In the genomic region with DNA sequence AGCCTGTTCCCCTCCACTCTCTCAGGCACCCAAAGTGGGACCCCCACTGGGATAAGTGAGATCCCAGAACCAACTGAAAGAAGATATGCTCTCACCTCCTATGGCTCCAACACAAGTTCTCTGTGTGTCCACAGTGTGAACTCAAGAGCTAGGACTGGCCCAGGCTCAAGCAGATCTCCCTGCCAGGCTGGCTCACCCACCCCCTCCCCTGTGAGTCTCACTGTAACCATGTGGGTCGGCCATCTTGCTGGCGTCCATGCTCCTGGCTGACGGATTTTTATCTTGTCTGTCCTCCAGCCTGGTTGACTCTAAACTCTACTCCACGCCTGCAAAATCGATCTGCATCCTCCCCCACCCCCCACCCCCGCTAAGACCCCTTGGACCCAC, we compare ENCODE assay signal across 9 mouse cellular contexts. TPM values are rescaled to one million over a fixed set of nuclear protein-coding genes. Genes with fewer than 3 reads are reported as not detected.
DNase-seq lines count a peak whose midpoint lies in the region; ATAC-seq and TF ChIP-seq lines count a peak whose summit lies in the region.
"Had no signal": no experiment of that assay in that cellular context is flagged by ENCODE, and none has a peak within 500 bp of the region (broad histone marks: within the 10 kb centered on the region; RNA-seq: fewer than 3 reads in every experiment).

No protein-coding gene starts in this region.

- in situ Hi-C loops in ES-E14 (cut with MboI; ENCODE audit: low sequenced_read_pairs in 2 of 2, unreplicated experiment in 2 of 2) = loop anchor here in 1 of 2 experiments (10.0 kb wide), 1 partner anchor 93 kb away; no protein-coding TSS in a partner anchor

- H3K9me3 ChIP-seq in hindbrain, embryonic 10.5 days = no peaks in the 10 kb centered on the region
- no peaks in the 10 kb centered on the region for H3K9me3 ChIP-seq in hindbrain, embryonic 11.5 days (ENCODE audit: control insufficient read depth, low read length)
- no peaks in the 10 kb centered on the region for H3K9me3 ChIP-seq in ES-E14 (ENCODE audit: control insufficient read depth, insufficient read depth, low read depth, low read length)
- H3K9me3 ChIP-seq in liver, embryonic 12.5 days (replicated peaks) = no peaks in the 10 kb centered on the region
- H3K9me3 ChIP-seq: stomach, embryonic 15.5 days had no signal

- no peak overlapping the region for H3K4me2 ChIP-seq in hindbrain, embryonic 11.5 days (replicated peaks; ENCODE audit: low read depth, low read length)
- peak overlapping the region; percentile 53 for H3K4me2 ChIP-seq in liver, embryonic 12.5 days

- no peaks in the 10 kb centered on the region for H3K36me3 ChIP-seq in hindbrain, embryonic 10.5 days
- H3K36me3 ChIP-seq in hindbrain, embryonic 11.5 days (ENCODE audit: control insufficient read depth, insufficient read depth, low read length) = no peaks in the 10 kb centered on the region
- no peaks in the 10 kb centered on the region for H3K36me3 ChIP-seq in ES-E14 (ENCODE audit: control insufficient read depth, insufficient read depth, low read length, poor library complexity, severe bottlenecking)
- H3K36me3 ChIP-seq in liver, embryonic 12.5 days = no peaks in the 10 kb centered on the region
- no peaks in the 10 kb centered on the region for H3K36me3 ChIP-seq in thymus, adult 2 months (ENCODE audit: control insufficient read depth, insufficient read depth, low read length)
- H3K36me3 ChIP-seq: stomach, embryonic 15.5 days had no signal

- H3K4me3 ChIP-seq in hindbrain, embryonic 10.5 days = no peak overlapping the region
- no peak overlapping the region for H3K4me3 ChIP-seq in hindbrain, embryonic 11.5 days (ENCODE audit: low read depth, low read length)
- peak overlapping the region; percentile 22 to 53; a peak in 2 of 4 replicates for H3K4me3 ChIP-seq in ES-E14 (ENCODE audit: insufficient read depth in 1 of 2, low read depth in 1 of 2, low read length in 2 of 2, poor library complexity in 1 of 2, severe bottlenecking in 1 of 2)
- no peak overlapping the region for H3K4me3 ChIP-seq in liver, embryonic 12.5 days
- H3K4me3 ChIP-seq in thymus, adult 2 months (ENCODE audit: control insufficient read depth, insufficient read depth, low read length) = no peak overlapping the region
- H3K4me3 ChIP-seq: stomach, embryonic 15.5 days had no signal

- H3K27ac ChIP-seq in hindbrain, embryonic 10.5 days = 0 out of 2 replicates have a peak overlapping the region, but pooled peaks have one; percentile 16
- no peak overlapping the region for H3K27ac ChIP-seq in hindbrain, embryonic 11.5 days (ENCODE audit: low read depth, low read length)
- H3K27ac ChIP-seq in ES-E14 (ENCODE audit: insufficient read depth, low read depth, low read length, poor library complexity, severe bottlenecking) = peak overlapping the region; percentile 68; the same call in 1 of the 2 replicates
- H3K27ac ChIP-seq in liver, embryonic 12.5 days = no peak overlapping the region
- no peak overlapping the region for H3K27ac ChIP-seq in thymus, adult 2 months (ENCODE audit: control insufficient read depth, insufficient read depth, low read length)
- H3K27ac ChIP-seq: liver, embryonic 14.5 days; stomach, embryonic 15.5 days had no signal

- TF ChIP-seq POLR2A in thymus, adult 2 months (IDR thresholded peaks at IDR 0.05; ENCODE audit: control insufficient read depth, extremely low read depth, insufficient read depth, low read length, poor library complexity) = no peak

- H3K27me3 ChIP-seq in hindbrain, embryonic 10.5 days (ENCODE audit: insufficient read depth, poor library complexity, severe bottlenecking) = no peaks in the 10 kb centered on the region
- H3K27me3 ChIP-seq in hindbrain, embryonic 11.5 days (ENCODE audit: control insufficient read depth, insufficient read depth, low read length) = no peaks in the 10 kb centered on the region
- H3K27me3 ChIP-seq in liver, embryonic 12.5 days (replicated peaks) = no peaks in the 10 kb centered on the region
- no peaks in the 10 kb centered on the region for H3K27me3 ChIP-seq in thymus, adult 2 months (ENCODE audit: control insufficient read depth, insufficient read depth, low read length)
- H3K27me3 ChIP-seq: stomach, embryonic 15.5 days had no signal

- H3K4me1 ChIP-seq in hindbrain, embryonic 10.5 days (replicated peaks) = peaks cover 24% of the 10 kb centered on the region
- H3K4me1 ChIP-seq in hindbrain, embryonic 11.5 days (replicated peaks; ENCODE audit: control insufficient read depth, insufficient read depth, low read length) = no peaks in the 10 kb centered on the region
- H3K4me1 ChIP-seq in ES-E14 (ENCODE audit: control insufficient read depth in 2 of 2, insufficient read depth in 2 of 2, low read length in 2 of 2, poor library complexity in 1 of 2) = peaks cover 12 to 26% of the 10 kb centered on the region in 2 experiments; a peak in 3 of 4 replicates
- H3K4me1 ChIP-seq in liver, embryonic 12.5 days = peaks cover 29% of the 10 kb centered on the region
- peaks cover 18% of the 10 kb centered on the region for H3K4me1 ChIP-seq in thymus, adult 2 months (replicated peaks; ENCODE audit: control insufficient read depth, insufficient read depth, low read length)

- no peak for DNase-seq in hindbrain, embryonic 10.5 days (ENCODE audit: low spot score)
- DNase-seq in hindbrain, embryonic 11.5 days (ENCODE audit: low spot score) = no peak
- no peak for DNase-seq in ES-E14 (ENCODE audit: low read depth, low spot score)
- peak; percentile 58 for DNase-seq in brain, adult 2 months (ENCODE audit: low read depth, low spot score)
- no peak for DNase-seq in right cerebral cortex, postnatal 25 days
- DNase-seq in thymus, adult 2 months = no peak

- ATAC-seq in hindbrain, embryonic 11.5 days (ENCODE audit: low FRiP score) = no peak
- 0 out of 2 replicates have a peak, but pooled peaks have one; percentile 14 for ATAC-seq in liver, embryonic 12.5 days

- no peak for TF ChIP-seq CTCF in thymus, adult 2 months (IDR thresholded peaks at IDR 0.05; ENCODE audit: borderline replicate concordance, control insufficient read depth, extremely low read depth, insufficient read depth, low read length, poor library complexity)

- WGBS in hindbrain, embryonic 10.5 days = 65% methylated on average over 6 of the region's 6 CpGs
- 74% methylated on average over 6 of the region's 6 CpGs for WGBS in hindbrain, embryonic 11.5 days
- 33% methylated on average over 6 of the region's 6 CpGs for WGBS in liver, embryonic 12.5 days (ENCODE audit: insufficient replicate concordance)
- 69% methylated on average over 6 of the region's 6 CpGs for WGBS in thymus, adult 2 months

- H3K9ac ChIP-seq in hindbrain, embryonic 11.5 days (ENCODE audit: low read depth, low read length) = no peak overlapping the region
- H3K9ac ChIP-seq in ES-E14 (ENCODE audit: insufficient read depth, low read depth, low read length, poor library complexity, severe bottlenecking) = peak overlapping the region; percentile 50; the same call in 1 of the 2 replicates
- no peak overlapping the region for H3K9ac ChIP-seq in liver, embryonic 12.5 days
- H3K9ac ChIP-seq: liver, embryonic 14.5 days; stomach, embryonic 15.5 days had no signal

TF ChIP-seq in ES-E14, 5 proteins besides CTCF, POLR2A, EP300 and RAD21:
- no peak for TF ChIP-seq ZC3H11A (IDR thresholded peaks at IDR 0.05; ENCODE audit: borderline replicate concordance, low read depth, low read length)
- no peak for TF ChIP-seq ZNF384 (IDR thresholded peaks at IDR 0.05; ENCODE audit: low read depth, low read length)
- TF ChIP-seq HCFC1 (IDR thresholded peaks at IDR 0.05; ENCODE audit: borderline replicate concordance, insufficient read depth, low read length) = no peak
- TF ChIP-seq CHD2 (IDR thresholded peaks at IDR 0.05; ENCODE audit: low read depth, low read length) = no peak
- no peak for TF ChIP-seq MAFK (IDR thresholded peaks at IDR 0.05; ENCODE audit: insufficient read depth, low read depth, low read length)

RNA-seq across cellular contexts. Expression of gene Ropn1l, which starts 36.1 kb away (rescaled TPM):
- polyA plus RNA-seq in hindbrain, embryonic 10.5 days (2016; fragmentation: Nextera tagmentation; extraction: Ambion mirVana) = 3.4 and 4.5 TPM in 2 replicates
- 2.7 and 3.2 TPM in 2 replicates for polyA plus RNA-seq in hindbrain, embryonic 11.5 days (2014; fragmentation: Nextera tagmentation; extraction: Ambion mirVana)
- total RNA-seq in ES-E14 (2012; rRNA removed) = not detected in 2 replicates
- 1.8 and 2.4 TPM in 2 replicates for polyA plus RNA-seq in liver, embryonic 12.5 days (2016; fragmentation: Nextera tagmentation; extraction: Ambion mirVana)
- 0.92 and 1.1 TPM in 2 replicates for polyA plus RNA-seq in thymus, adult 2 months (2012; rRNA removed)

RNA-seq across cellular contexts. Expression of gene Ankrd33b, which starts 49.9 kb away (rescaled TPM):
- 0.39 and 0.56 TPM in 2 replicates for polyA plus RNA-seq in hindbrain, embryonic 10.5 days (2016; fragmentation: Nextera tagmentation; extraction: Ambion mirVana)
- polyA plus RNA-seq in hindbrain, embryonic 11.5 days (2014; fragmentation: Nextera tagmentation; extraction: Ambion mirVana) = 0.22 and 0.31 TPM in 2 replicates
- 2.6 and 3.8 TPM in 2 replicates for total RNA-seq in ES-E14 (2012; rRNA removed)
- polyA plus RNA-seq in liver, embryonic 12.5 days (2016; fragmentation: Nextera tagmentation; extraction: Ambion mirVana) = 0.50 and 0.60 TPM in 2 replicates
- polyA plus RNA-seq in thymus, adult 2 months (2012; rRNA removed) = 6.9 and 7.6 TPM in 2 replicates

Comparison
In these comparisons a context has a peak if more than half of its experiments do, and no peak if none do; other contexts are left out.
1. H3K27ac ChIP-seq: peak in hindbrain, embryonic 10.5 days (single experiment) and ES-E14 (single experiment); none in hindbrain, embryonic 11.5 days (single experiment), liver, embryonic 12.5 days (single experiment) and thymus, adult 2 months (single experiment).
2. H3K4me3 ChIP-seq: peak in ES-E14 (2 of 2); none in hindbrain, embryonic 10.5 days (single experiment), hindbrain, embryonic 11.5 days (single experiment), liver, embryonic 12.5 days (single experiment) and thymus, adult 2 months (single experiment).